Mouse (Mus musculus) limb, embryonic 13.5 days (tissue): ENCODE data around the gene Igsf21. TPM values are rescaled to one million over a fixed set of nuclear protein-coding genes. Genes with fewer than 3 reads are reported as not detected.

Experiments used
- ATAC-seq: fragments of 200-750 bp; cut with Nextera tagmentation; 2 replicates; pipeline ENCODE4 v1.8.0; 2017; ENCODE audit warnings: low read depth, moderate number of reproducible peaks, moderate TSS enrichment; ENCODE audit not compliant: low FRiP score
- H3K27ac ChIP-seq: fragments of 300-500 bp; sonication (generic); 2 replicates; pipeline ENCODE4 v1.5.1; 2015; ENCODE audit warnings: inconsistent platforms, mild to moderate bottlenecking, moderate library complexity
- H3K27me3 ChIP-seq: fragments of 300-500 bp; sonication (generic); 2 replicates; pipeline ENCODE4 v1.6.1; 2015; ENCODE audit warnings: mild to moderate bottlenecking, inconsistent platforms
- H3K36me3 ChIP-seq: fragments of 300-500 bp; sonication (generic); 2 replicates; pipeline ENCODE4 v1.6.1; 2015; ENCODE audit warnings: inconsistent platforms, mild to moderate bottlenecking, moderate library complexity
- H3K4me1 ChIP-seq: fragments of 300-500 bp; sonication (generic); 2 replicates; pipeline ENCODE4 v1.6.1; 2015; ENCODE audit warnings: inconsistent platforms
- H3K4me2 ChIP-seq: fragments of 300-500 bp; sonication (generic); replicated peaks from 2 replicates; pipeline ENCODE4 v1.6.1; 2015; ENCODE audit warnings: inconsistent platforms, mild to moderate bottlenecking, moderate library complexity
- H3K4me3 ChIP-seq: fragments of 300-500 bp; sonication (generic); 2 replicates; pipeline ENCODE4 v1.5.1; 2015; ENCODE audit warnings: moderate library complexity, mild to moderate bottlenecking, inconsistent platforms
- H3K9ac ChIP-seq: fragments of 300-500 bp; sonication (generic); 2 replicates; pipeline ENCODE4 v1.6.1; 2015; ENCODE audit warnings: mild to moderate bottlenecking, inconsistent platforms
- H3K9me3 ChIP-seq: fragments of 300-500 bp; sonication (generic); 2 replicates; pipeline ENCODE4 v1.6.1; 2016; ENCODE audit warnings: inconsistent platforms
- WGBS: fragments of 180-500 bp; shearing (Covaris S2); methylation state at CpG from one replicate; pipeline ENCODE4 v1.1.7; 2015; 5-methylcytosine and 5-hydroxymethylcytosine counted together
- polyA plus RNA-seq: library from polyadenylated mRNA; unstranded; fragments of >200 nt; fragmentation: Nextera tagmentation; extraction: Ambion mirVana; gene quantifications from 2 replicates; pipeline ENCODE4 v1.2.1, GENCODE M21; 2015

Igsf21 gene
- polyA plus RNA-seq, 1 experiment from 2014 or later: 0.32 TPM

- 85% methylated on average over 5 of the region's 5 CpGs for WGBS
- Histone ChIP-seq H3K36me3 (no peaks in the 10 kb centered on the region), H3K27me3 (0 out of 2 replicates have a peak, but pooled peaks cover 6% of the 10 kb centered on the region), H3K4me2 (no peak overlapping the region), H3K4me3 (no peak overlapping the region), H3K9me3 (no peaks in the 10 kb centered on the region), H3K4me1 (0 out of 2 replicates have a peak, but pooled peaks cover 3% of the 10 kb centered on the region), H3K9ac (no peak overlapping the region), H3K27ac (no peak overlapping the region)
- no peak for ATAC-seq
Observed at GRCm38 (mm10) chr4:140060251-140060650, 186.3 kb downstream of the Igsf21 start.

- Histone ChIP-seq H3K27me3 (peaks cover 29% of the 10 kb centered on the region), H3K27ac (no peak overlapping the region), H3K4me3 (no peak overlapping the region), H3K9ac (no peak overlapping the region), H3K36me3 (no peaks in the 10 kb centered on the region), H3K9me3 (peaks cover 10% of the 10 kb centered on the region), H3K4me1 (no peaks in the 10 kb centered on the region), H3K4me2 (no peak overlapping the region)
- WGBS: 78% methylated on average over 7 of the region's 7 CpGs
- ATAC-seq: no peak
Observed at GRCm38 (mm10) chr4:140053042-140053441, 193.5 kb downstream of the Igsf21 start.

- Histone ChIP-seq H3K27ac (no peak overlapping the region), H3K4me2 (no peak overlapping the region), H3K4me1 (no peaks in the 10 kb centered on the region), H3K4me3 (no peak overlapping the region), H3K9me3 (peaks cover 10% of the 10 kb centered on the region), H3K9ac (no peak overlapping the region), H3K27me3 (peaks cover 25% of the 10 kb centered on the region), H3K36me3 (no peaks in the 10 kb centered on the region)
- ATAC-seq: no peak
- 55% methylated on average over 11 of the region's 11 CpGs for WGBS
Observed at GRCm38 (mm10) chr4:140052575-140052974, 194.0 kb downstream of the Igsf21 start.

DNA sequence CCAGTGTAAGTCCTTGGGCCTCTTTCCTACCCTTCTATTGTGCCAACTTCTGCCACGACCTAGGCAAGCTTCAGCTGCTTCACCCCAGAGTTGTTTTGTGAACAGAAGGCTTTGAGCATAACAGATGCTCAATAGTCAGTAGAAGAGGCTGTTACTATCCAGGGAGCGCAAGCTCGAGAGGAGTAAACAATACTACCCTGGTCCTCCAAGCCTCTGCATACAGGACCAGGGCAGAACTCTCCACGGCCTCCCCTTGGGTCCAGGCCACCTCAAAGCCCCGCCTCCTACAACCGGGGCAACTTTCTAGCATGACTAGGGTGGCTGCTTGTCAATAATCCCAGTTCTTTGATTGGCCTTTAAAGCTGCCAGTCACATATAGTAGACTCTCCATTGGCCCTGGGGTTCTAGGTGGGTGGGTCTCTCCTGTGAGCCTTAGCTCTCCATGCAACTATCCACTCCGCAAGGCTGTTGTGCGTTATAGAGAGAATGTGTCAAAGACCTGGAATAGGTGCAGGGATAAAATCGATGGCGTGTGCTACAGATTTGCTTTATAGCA, 198.7 kb downstream of the Igsf21 start:
- Histone ChIP-seq H3K4me1 (no peaks in the 10 kb centered on the region), H3K9me3 (peaks cover 10% of the 10 kb centered on the region)
- no peak for ATAC-seq

DNA sequence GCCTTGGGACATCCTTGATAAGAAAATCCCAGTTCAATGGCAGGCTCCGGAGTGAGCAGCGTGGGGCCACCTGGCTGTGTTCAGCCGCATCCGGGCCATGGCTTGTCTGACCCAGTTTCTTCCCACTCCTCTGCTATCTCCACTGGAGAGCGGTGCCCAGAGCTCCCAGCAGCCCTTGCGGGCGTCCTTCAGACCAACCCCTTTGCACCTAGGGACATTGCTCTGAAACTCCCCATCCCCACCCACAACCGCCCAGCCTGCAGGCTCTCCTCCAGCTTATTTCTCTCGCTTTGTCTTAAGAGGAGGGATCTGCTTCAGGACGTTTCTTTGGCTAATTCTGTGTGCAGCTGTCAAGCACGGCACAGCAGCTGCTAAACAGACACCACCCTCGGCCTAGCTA, 202.6 kb downstream of the Igsf21 start:
- ATAC-seq: no peak

More for the DNA sequence above, 198.7 kb downstream of the Igsf21 start:
- no peak overlapping the region for H3K27ac ChIP-seq
- peaks cover 25% of the 10 kb centered on the region for H3K27me3 ChIP-seq
- H3K4me2 ChIP-seq: no peak overlapping the region
- 67% methylated on average over 10 of the region's 10 CpGs for WGBS
- no peak overlapping the region for H3K4me3 ChIP-seq
- no peaks in the 10 kb centered on the region for H3K36me3 ChIP-seq
- H3K9ac ChIP-seq: no peak overlapping the region

DNA sequence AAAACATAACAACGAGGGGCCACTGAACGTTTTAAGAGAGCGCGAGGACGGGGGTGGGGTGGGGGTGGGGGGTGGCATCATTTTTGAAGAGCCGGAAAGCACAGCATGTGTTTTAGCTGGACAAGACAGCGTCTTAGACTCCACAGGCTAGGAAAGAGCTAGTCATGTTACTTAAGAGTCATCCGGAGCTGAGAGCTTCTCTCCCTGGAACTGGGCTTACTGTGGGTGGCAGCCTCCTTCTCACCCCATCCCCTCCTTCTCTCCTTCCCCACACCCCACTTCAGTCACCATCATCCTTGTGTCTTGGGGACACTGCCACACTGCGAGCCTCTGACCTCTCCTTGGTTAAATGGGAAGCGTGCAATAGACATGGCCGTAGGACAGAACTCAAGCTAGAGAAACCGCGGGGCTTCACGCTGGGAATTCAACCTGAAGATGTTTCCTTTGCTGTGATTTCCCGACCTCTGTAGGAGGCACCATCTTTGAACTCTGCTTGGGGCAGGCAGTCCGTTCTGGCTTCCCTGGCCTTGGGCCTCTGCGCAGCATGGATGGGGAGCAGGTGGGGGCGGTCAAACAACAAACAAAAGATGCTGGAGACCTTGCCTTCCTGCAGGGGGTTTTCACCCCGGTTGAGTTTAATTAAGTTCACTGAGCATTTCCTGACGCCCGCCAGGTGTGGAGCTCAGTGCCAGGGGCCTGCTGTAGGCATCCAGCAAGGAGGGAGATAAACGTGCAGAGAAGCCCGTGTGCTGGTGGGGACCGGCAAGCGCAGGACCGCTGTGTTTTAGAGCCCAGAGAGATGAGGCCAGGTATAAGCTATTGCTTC, 207.8 kb downstream of the Igsf21 start:
- no peak overlapping the region for H3K9ac ChIP-seq
- H3K36me3 ChIP-seq: no peaks in the 10 kb centered on the region
- H3K4me1 ChIP-seq: peaks cover 25% of the 10 kb centered on the region
- peaks cover 77% of the 10 kb centered on the region for H3K27me3 ChIP-seq
- H3K27ac ChIP-seq: no peak overlapping the region
- no peak overlapping the region for H3K4me3 ChIP-seq
- ATAC-seq: no peak
- H3K4me2 ChIP-seq: no peak overlapping the region; the same call in 1 of the 2 replicates
- WGBS: 6% methylated on average over 26 of the region's 26 CpGs
- H3K9me3 ChIP-seq: peaks cover 10% of the 10 kb centered on the region

More for the DNA sequence above, 202.6 kb downstream of the Igsf21 start:
- Histone ChIP-seq H3K4me2 (no peak overlapping the region), H3K4me1 (peaks cover 5% of the 10 kb centered on the region), H3K27ac (no peak overlapping the region), H3K4me3 (no peak overlapping the region), H3K27me3 (peaks cover 34% of the 10 kb centered on the region), H3K9me3 (peaks cover 10% of the 10 kb centered on the region), H3K36me3 (no peaks in the 10 kb centered on the region), H3K9ac (no peak overlapping the region)
- WGBS: 51% methylated on average over 12 of the region's 12 CpGs

GRCm38 (mm10) chr4:140037784-140038387, 208.7 kb downstream of the Igsf21 start:
- Histone ChIP-seq H3K27me3 (peaks cover 78% of the 10 kb centered on the region), H3K4me3 (no peak overlapping the region), H3K36me3 (no peaks in the 10 kb centered on the region), H3K4me1 (peaks cover 25% of the 10 kb centered on the region), H3K4me2 (peak overlapping the region; percentile 45), H3K27ac (no peak overlapping the region), H3K9ac (no peak overlapping the region), H3K9me3 (peaks cover 10% of the 10 kb centered on the region)
- peak; percentile 34; the same call in 1 of the 2 replicates for ATAC-seq
- 3% methylated on average over 13 of the region's 13 CpGs for WGBS

DNA sequence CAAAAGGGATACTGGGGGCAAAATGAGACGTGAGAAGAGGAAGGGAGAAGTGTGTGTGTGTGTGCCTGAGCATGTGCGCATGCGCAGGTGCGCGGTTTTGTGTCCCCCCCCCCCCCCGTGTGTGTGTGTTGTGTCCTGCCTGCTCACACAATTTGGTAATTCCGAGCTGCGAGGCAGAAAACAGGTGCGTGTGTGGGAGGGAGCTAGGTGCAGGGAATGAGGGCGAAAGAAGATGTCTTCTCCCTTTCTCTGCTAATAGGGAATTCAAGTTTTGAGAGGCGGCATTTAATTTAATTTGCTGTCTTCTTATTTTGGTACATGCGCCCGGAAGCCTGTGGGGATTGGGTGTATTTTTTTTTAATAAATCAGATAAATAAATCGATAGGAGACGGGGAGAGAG, 211.4 kb downstream of the Igsf21 start:
- H3K9me3 ChIP-seq: peaks cover 3% of the 10 kb centered on the region; the same call in 1 of the 2 replicates
- no peak for ATAC-seq
- peaks cover 25% of the 10 kb centered on the region for H3K4me1 ChIP-seq
- H3K4me3 ChIP-seq: no peak overlapping the region
- H3K4me2 ChIP-seq: no peak overlapping the region
- peaks cover 68% of the 10 kb centered on the region for H3K27me3 ChIP-seq
- no peaks in the 10 kb centered on the region for H3K36me3 ChIP-seq
- H3K27ac ChIP-seq: no peak overlapping the region
- 69% methylated on average over 15 of the region's 15 CpGs for WGBS
- no peak overlapping the region for H3K9ac ChIP-seq

DNA sequence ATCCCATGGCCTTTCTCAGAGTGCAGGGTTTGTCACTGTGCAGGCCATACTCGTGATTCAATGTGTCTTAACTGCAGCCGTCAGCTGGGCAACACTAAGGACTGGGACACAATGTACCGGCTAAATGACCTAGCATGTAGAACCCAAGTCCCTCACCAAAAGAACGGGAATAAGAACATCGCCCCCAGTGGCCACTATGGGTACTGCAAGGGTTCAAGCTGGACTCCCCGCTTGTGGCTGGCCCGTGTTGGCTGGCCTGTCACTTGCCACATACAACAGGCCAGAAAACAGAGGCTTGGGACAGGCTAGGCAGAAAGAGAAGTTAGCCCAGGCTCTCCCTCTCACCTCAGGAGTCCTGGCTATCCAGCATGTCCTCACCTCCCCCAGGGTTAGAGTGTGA, 213.2 kb downstream of the Igsf21 start:
- Histone ChIP-seq H3K9me3 (no peaks in the 10 kb centered on the region), H3K4me1 (peaks cover 19% of the 10 kb centered on the region), H3K4me3 (no peak overlapping the region), H3K9ac (no peak overlapping the region), H3K27me3 (peaks cover 58% of the 10 kb centered on the region), H3K36me3 (no peaks in the 10 kb centered on the region), H3K4me2 (no peak overlapping the region), H3K27ac (no peak overlapping the region)
- WGBS: 41% methylated on average over 7 of the region's 7 CpGs
- no peak for ATAC-seq

DNA sequence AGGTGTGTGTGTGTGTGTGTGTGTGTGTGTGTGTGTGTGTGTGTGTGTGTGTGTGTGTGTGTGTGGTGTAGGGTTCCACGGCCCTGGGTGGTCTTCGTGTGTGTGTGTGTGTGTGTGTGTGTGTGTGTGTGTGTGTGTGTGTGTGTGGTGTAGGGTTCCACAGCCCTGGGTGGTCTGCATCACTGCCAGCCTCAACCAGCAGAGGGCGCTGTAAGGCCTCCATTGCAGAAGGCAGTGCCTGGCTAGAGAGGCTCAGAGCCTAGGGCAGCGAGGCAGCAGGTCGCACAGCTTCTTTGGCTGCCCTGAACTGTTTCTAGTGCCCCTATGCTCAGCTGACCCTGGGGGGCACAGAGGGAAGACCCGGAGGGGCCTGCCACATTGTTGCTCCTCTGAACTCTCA, 216.2 kb downstream of the Igsf21 start:
- H3K36me3 ChIP-seq: no peaks in the 10 kb centered on the region
- ATAC-seq: peak; percentile 44; the same call in 1 of the 2 replicates
- H3K4me2 ChIP-seq: no peak overlapping the region
- 37% methylated on average over 4 of the region's 6 CpGs for WGBS
- H3K27me3 ChIP-seq: peaks cover 29% of the 10 kb centered on the region
- 0 out of 2 replicates have a peak, but pooled peaks cover 5% of the 10 kb centered on the region for H3K4me1 ChIP-seq
- 0 out of 2 replicates have a peak, but pooled peaks cover 3% of the 10 kb centered on the region for H3K9me3 ChIP-seq
- H3K4me3 ChIP-seq: no peak overlapping the region
- H3K27ac ChIP-seq: no peak overlapping the region
- no peak overlapping the region for H3K9ac ChIP-seq

GRCm38 (mm10) chr4:140030040-140030386, 216.6 kb downstream of the Igsf21 start:
- no peak overlapping the region for H3K9ac ChIP-seq
- no peak overlapping the region for H3K4me3 ChIP-seq
- 0 out of 2 replicates have a peak, but pooled peaks cover 3% of the 10 kb centered on the region for H3K9me3 ChIP-seq
- H3K36me3 ChIP-seq: no peaks in the 10 kb centered on the region
- H3K27me3 ChIP-seq: peaks cover 25% of the 10 kb centered on the region
- H3K4me1 ChIP-seq: 0 out of 2 replicates have a peak, but pooled peaks cover 5% of the 10 kb centered on the region
- no peak overlapping the region for H3K4me2 ChIP-seq
- WGBS: 26% methylated on average over 5 of the region's 5 CpGs
- no peak for ATAC-seq
- H3K27ac ChIP-seq: no peak overlapping the region
